Mouse (Mus musculus): ENCODE results near the gene 9430097D07Rik. TPM values are rescaled to one million over a fixed set of nuclear protein-coding genes. Genes with fewer than 3 reads are reported as not detected.

The 9430097D07Rik gene
- polyA plus RNA-seq, 1 experiment, result 0.04 TPM

GRCm38 (mm10) chr2:32549764-32550163 lies 25.7 kb downstream of the 9430097D07Rik start:
- no peak overlapping the region for H3K4me3 ChIP-seq
- H3K79me2 ChIP-seq (ENCODE audit: control insufficient read depth, insufficient read depth), result no peaks in the 10 kb centered on the region
- TF ChIP-seq USF1 (IDR thresholded peaks at IDR 0.05; ENCODE audit: low read depth) (peak; percentile 57), MYOD1 (IDR thresholded peaks at IDR 0.05; ENCODE audit: control insufficient read depth in 1 of 3, insufficient read length in 2 of 3, low read depth in 2 of 3) (peak in 1 of 3 experiments; percentile 14), E2F4 (IDR thresholded peaks at IDR 0.05; ENCODE audit: insufficient read depth) (no peak), TCF12 (IDR thresholded peaks at IDR 0.05; ENCODE audit: insufficient read depth, poor library complexity, severe bottlenecking) (no peak), TCF3 (IDR thresholded peaks at IDR 0.05; ENCODE audit: insufficient read length, low read depth) (no peak), POLR2AphosphoS2 (IDR thresholded peaks at IDR 0.05; ENCODE audit: insufficient read length, low read depth) (no peak), SRF (IDR thresholded peaks at IDR 0.05; ENCODE audit: control insufficient read depth, insufficient read length, low read depth) (no peak), POLR2A (IDR thresholded peaks at IDR 0.05; ENCODE audit: insufficient read length, low read depth) (no peak), CEBPB (IDR thresholded peaks at IDR 0.05; ENCODE audit: insufficient read depth, poor library complexity, severe bottlenecking) (0 out of 2 replicates have a peak, but pooled peaks have one; percentile 51), REST (IDR thresholded peaks at IDR 0.05; ENCODE audit: insufficient read depth, insufficient read length) (no peak), MAX (IDR thresholded peaks at IDR 0.05; ENCODE audit: low read depth) (no peak), MYOG (IDR thresholded peaks at IDR 0.05; ENCODE audit: control insufficient read depth in 1 of 3, insufficient read depth in 1 of 3, insufficient read length in 2 of 3, low read depth in 2 of 3) (no peak)
- no peak overlapping the region for H3ac ChIP-seq (ENCODE audit: control insufficient read depth, insufficient read length)
- H3K27me3 ChIP-seq (ENCODE audit: control insufficient read depth, insufficient read depth, insufficient read length), result no peaks in the 10 kb centered on the region
- no peaks in the 10 kb centered on the region for H3K36me3 ChIP-seq (ENCODE audit: control insufficient read depth, insufficient read depth)
- no peak overlapping the region for H3K4me2 ChIP-seq (ENCODE audit: low read depth)

DNA sequence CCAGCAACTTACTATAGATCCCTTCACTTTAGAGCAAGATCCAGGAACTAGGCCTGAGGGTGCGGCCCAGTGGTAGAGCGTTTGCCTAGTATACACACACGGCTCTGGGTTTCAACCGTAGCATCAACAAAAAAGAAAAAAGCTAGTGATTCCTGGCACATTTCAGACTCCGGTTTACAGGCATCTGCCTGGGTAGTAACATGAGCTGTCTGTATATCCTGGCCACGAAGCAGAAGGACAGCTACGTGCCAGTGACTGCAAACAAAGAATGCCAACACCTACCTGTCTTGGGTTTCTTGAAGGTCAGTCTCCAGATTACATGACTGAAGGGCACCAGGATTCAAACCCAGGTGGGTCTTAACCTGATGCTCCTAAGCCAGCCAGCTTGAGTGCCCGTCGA lies 26.3 kb downstream of the 9430097D07Rik start:
- no peak overlapping the region for H3K4me2 ChIP-seq (ENCODE audit: low read depth)
- no peak overlapping the region for H3K4me3 ChIP-seq
- no peaks in the 10 kb centered on the region for H3K79me2 ChIP-seq (ENCODE audit: control insufficient read depth, insufficient read depth)
- no peak overlapping the region for H3ac ChIP-seq (ENCODE audit: control insufficient read depth, insufficient read length)
- H3K27me3 ChIP-seq (ENCODE audit: control insufficient read depth, insufficient read depth, insufficient read length), result no peaks in the 10 kb centered on the region
- no peaks in the 10 kb centered on the region for H3K36me3 ChIP-seq (ENCODE audit: control insufficient read depth, insufficient read depth)
- no peak for TF ChIP-seq POLR2A (IDR thresholded peaks at IDR 0.05; ENCODE audit: insufficient read length, low read depth)
- TF ChIP-seq SRF (IDR thresholded peaks at IDR 0.05; ENCODE audit: control insufficient read depth, insufficient read length, low read depth), result no peak
- no peak for TF ChIP-seq TCF3 (IDR thresholded peaks at IDR 0.05; ENCODE audit: insufficient read length, low read depth)
- TF ChIP-seq MAX (IDR thresholded peaks at IDR 0.05; ENCODE audit: low read depth), result no peak
- TF ChIP-seq POLR2AphosphoS2 (IDR thresholded peaks at IDR 0.05; ENCODE audit: insufficient read length, low read depth), result no peak
- TF ChIP-seq REST (IDR thresholded peaks at IDR 0.05; ENCODE audit: insufficient read depth, insufficient read length), result no peak
- no peak for TF ChIP-seq CEBPB (IDR thresholded peaks at IDR 0.05; ENCODE audit: insufficient read depth, poor library complexity, severe bottlenecking)
- no peak for TF ChIP-seq E2F4 (IDR thresholded peaks at IDR 0.05; ENCODE audit: insufficient read depth)
- TF ChIP-seq MYOG (IDR thresholded peaks at IDR 0.05; ENCODE audit: control insufficient read depth in 1 of 3, insufficient read depth in 1 of 3, insufficient read length in 2 of 3, low read depth in 2 of 3), result no peak
- TF ChIP-seq USF1 (IDR thresholded peaks at IDR 0.05; ENCODE audit: low read depth), result no peak
- no peak for TF ChIP-seq TCF12 (IDR thresholded peaks at IDR 0.05; ENCODE audit: insufficient read depth, poor library complexity, severe bottlenecking)
- TF ChIP-seq MYOD1 (IDR thresholded peaks at IDR 0.05; ENCODE audit: control insufficient read depth in 1 of 3, insufficient read length in 2 of 3, low read depth in 2 of 3), result no peak

DNA sequence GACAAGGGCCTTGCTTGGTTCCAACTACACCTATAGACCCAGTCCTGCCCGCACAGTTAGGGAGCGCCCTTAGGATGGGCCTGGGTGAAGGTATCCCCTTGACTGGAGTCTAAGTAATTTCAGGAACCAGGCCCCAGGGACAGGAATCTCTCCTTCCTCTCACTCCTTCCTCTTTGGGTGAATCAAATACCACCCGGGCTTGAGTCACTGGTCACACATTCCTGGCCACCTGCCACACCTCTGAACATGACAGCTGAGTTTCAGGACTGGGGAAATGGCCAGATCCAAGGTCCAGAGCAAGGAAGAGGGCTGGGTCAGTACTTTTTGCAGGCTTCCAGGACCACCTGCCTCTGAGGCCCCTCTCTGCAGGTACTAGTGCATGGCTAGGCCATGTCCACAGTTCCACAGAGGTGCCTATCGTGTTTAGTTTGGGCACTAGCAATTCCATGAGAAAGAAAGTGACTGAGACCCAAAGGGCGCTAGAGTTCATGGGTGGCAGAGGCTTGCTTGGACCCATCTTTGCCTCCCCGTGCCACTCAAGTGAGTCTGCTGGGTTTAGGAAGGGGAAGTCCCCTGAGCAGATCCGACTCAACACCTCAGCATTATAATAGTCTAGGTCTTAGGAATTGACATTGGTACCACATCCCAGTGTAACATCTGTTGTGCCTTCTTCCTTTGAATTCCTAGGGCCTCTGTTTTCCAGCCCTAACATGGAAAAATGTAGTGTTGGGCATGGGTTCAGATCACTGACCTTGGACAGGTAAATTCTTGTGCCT lies 27.3 kb downstream of the 9430097D07Rik start:
- Histone ChIP-seq H3ac (ENCODE audit: control insufficient read depth, insufficient read length) (no peak overlapping the region), H3K36me3 (ENCODE audit: control insufficient read depth, insufficient read depth) (no peaks in the 10 kb centered on the region), H3K4me2 (ENCODE audit: low read depth) (peak overlapping the region; percentile 13), H3K79me2 (ENCODE audit: control insufficient read depth, insufficient read depth) (no peaks in the 10 kb centered on the region), H3K27me3 (ENCODE audit: control insufficient read depth, insufficient read depth, insufficient read length) (no peaks in the 10 kb centered on the region), H3K4me3 (no peak overlapping the region)
- TF ChIP-seq MYOD1 (IDR thresholded peaks at IDR 0.05; ENCODE audit: control insufficient read depth in 1 of 3, insufficient read length in 2 of 3, low read depth in 2 of 3) (peak in 2 of 3 experiments; percentile 66 to 78), MYOG (IDR thresholded peaks at IDR 0.05; ENCODE audit: control insufficient read depth in 1 of 3, insufficient read depth in 1 of 3, insufficient read length in 2 of 3, low read depth in 2 of 3) (peak in 2 of 3 experiments; percentile 8 to 83), CEBPB (IDR thresholded peaks at IDR 0.05; ENCODE audit: insufficient read depth, poor library complexity, severe bottlenecking) (no peak), TCF3 (IDR thresholded peaks at IDR 0.05; ENCODE audit: insufficient read length, low read depth) (no peak)

GRCm38 (mm10) chr2:32547380-32547779 lies 28.1 kb downstream of the 9430097D07Rik start:
- H3K4me3 ChIP-seq, result no peak overlapping the region
- H3K79me2 ChIP-seq (ENCODE audit: control insufficient read depth, insufficient read depth), result no peaks in the 10 kb centered on the region
- no peak for TF ChIP-seq MAX (IDR thresholded peaks at IDR 0.05; ENCODE audit: low read depth)
- TF ChIP-seq POLR2AphosphoS2 (IDR thresholded peaks at IDR 0.05; ENCODE audit: insufficient read length, low read depth), result no peak
- TF ChIP-seq TCF3 (IDR thresholded peaks at IDR 0.05; ENCODE audit: insufficient read length, low read depth), result no peak
- H3K27me3 ChIP-seq (ENCODE audit: control insufficient read depth, insufficient read depth, insufficient read length), result no peaks in the 10 kb centered on the region
- H3K4me2 ChIP-seq (ENCODE audit: low read depth), result no peak overlapping the region
- no peak overlapping the region for H3ac ChIP-seq (ENCODE audit: control insufficient read depth, insufficient read length)
- H3K36me3 ChIP-seq (ENCODE audit: control insufficient read depth, insufficient read depth), result no peaks in the 10 kb centered on the region

GRCm38 (mm10) chr2:32546951-32547350 lies 28.5 kb downstream of the 9430097D07Rik start:
- Histone ChIP-seq H3K36me3 (ENCODE audit: control insufficient read depth, insufficient read depth) (no peaks in the 10 kb centered on the region), H3K79me2 (ENCODE audit: control insufficient read depth, insufficient read depth) (no peaks in the 10 kb centered on the region), H3K4me2 (ENCODE audit: low read depth) (no peak overlapping the region), H3K4me3 (no peak overlapping the region), H3K27me3 (ENCODE audit: control insufficient read depth, insufficient read depth, insufficient read length) (no peaks in the 10 kb centered on the region), H3ac (ENCODE audit: control insufficient read depth, insufficient read length) (no peak overlapping the region)
- TF ChIP-seq USF1 (IDR thresholded peaks at IDR 0.05; ENCODE audit: low read depth), result no peak
- no peak for TF ChIP-seq SRF (IDR thresholded peaks at IDR 0.05; ENCODE audit: control insufficient read depth, insufficient read length, low read depth)
- no peak for TF ChIP-seq POLR2A (IDR thresholded peaks at IDR 0.05; ENCODE audit: insufficient read length, low read depth)
- TF ChIP-seq MAX (IDR thresholded peaks at IDR 0.05; ENCODE audit: low read depth), result no peak
- TF ChIP-seq CEBPB (IDR thresholded peaks at IDR 0.05; ENCODE audit: insufficient read depth, poor library complexity, severe bottlenecking), result no peak
- TF ChIP-seq TCF12 (IDR thresholded peaks at IDR 0.05; ENCODE audit: insufficient read depth, poor library complexity, severe bottlenecking), result no peak
- TF ChIP-seq MYOG (IDR thresholded peaks at IDR 0.05; ENCODE audit: control insufficient read depth in 1 of 3, insufficient read depth in 1 of 3, insufficient read length in 2 of 3, low read depth in 2 of 3), result no peak
- no peak for TF ChIP-seq E2F4 (IDR thresholded peaks at IDR 0.05; ENCODE audit: insufficient read depth)
- no peak for TF ChIP-seq MYOD1 (IDR thresholded peaks at IDR 0.05; ENCODE audit: control insufficient read depth in 1 of 3, insufficient read length in 2 of 3, low read depth in 2 of 3)
- TF ChIP-seq TCF3 (IDR thresholded peaks at IDR 0.05; ENCODE audit: insufficient read length, low read depth), result no peak
- no peak for TF ChIP-seq REST (IDR thresholded peaks at IDR 0.05; ENCODE audit: insufficient read depth, insufficient read length)
- no peak for TF ChIP-seq POLR2AphosphoS2 (IDR thresholded peaks at IDR 0.05; ENCODE audit: insufficient read length, low read depth)

All from myocyte (in vitro differentiated cells).